Mouse (Mus musculus) heart, postnatal 25 days (tissue): ENCODE results near the gene Kifc1. TPM values are rescaled to one million over a fixed set of nuclear protein-coding genes. Genes with fewer than 3 reads are reported as not detected.

Experiments
- DNase-seq: peaks from one replicate; pipeline ENCODE4 v3.0.0; 2022; ENCODE audit warnings: low spot score
- intact Hi-C: fragments of 180-260 bp; cut with DNase I; formaldehyde crosslinking; loops from one replicate; pipeline ENCODE4 v1.15.1; 2025
- total RNA-seq, 2 experiments: library from RNA; stranded (reverse); gene quantifications; 2 replicates each; pipeline ENCODE4 v1.2.3; 2021

Gene Kifc1
- total RNA-seq, 2 experiments from 2014 or later: 1.4 to 1.8 TPM

- intact Hi-C loops: loop anchor here (2.0 kb wide), 1 partner anchor 23 kb away; no protein-coding TSS in a partner anchor
These were observed 29.2 kb upstream of the Kifc1 start for GRCm38 (mm10) chr17:33919351-33920281.

GRCm38 (mm10) chr17:33918293-33919203 is 28.1 kb upstream of the Kifc1 start:
- intact Hi-C loops: no loop called here
- DNase-seq: peak; percentile 31

More at GRCm38 (mm10) chr17:33919351-33920281, 29.2 kb upstream of the Kifc1 start:
- DNase-seq: peak; percentile 80

- intact Hi-C loops: no loop called here
- DNase-seq: no peak
These were observed 27.3 kb upstream of the Kifc1 start for GRCm38 (mm10) chr17:33917656-33918292.

GRCm38 (mm10) chr17:33916847-33917655 is 26.6 kb upstream of the Kifc1 start:
- DNase-seq: no peak

GRCm38 (mm10) chr17:33916294-33916693 is 25.8 kb upstream of the Kifc1 start:
- intact Hi-C loops: no loop called here
- DNase-seq: no peak

More at GRCm38 (mm10) chr17:33916847-33917655, 26.6 kb upstream of the Kifc1 start:
- intact Hi-C loops: no loop called here

- peak; percentile 95 for DNase-seq
- intact Hi-C loops: no loop called here
These were observed 25.3 kb upstream of the Kifc1 start, which contains the start of the genes Tapbp and Zbtb22 for GRCm38 (mm10) chr17:33915671-33916250. TSS of gene Tapbp (plus strand) at chr17:33915899. TSS of gene Zbtb22 (plus strand) at chr17:33915904.

GRCm38 (mm10) chr17:33914969-33915391 is 24.5 kb upstream of the Kifc1 start:
- intact Hi-C loops: no loop called here

GRCm38 (mm10) chr17:33913905-33914304 is 23.4 kb upstream of the Kifc1 start:
- intact Hi-C loops: no loop called here
- no peak for DNase-seq

More at GRCm38 (mm10) chr17:33914969-33915391, 24.5 kb upstream of the Kifc1 start:
- no peak for DNase-seq

- intact Hi-C loops: no loop called here
- DNase-seq: no peak
These were observed 22.8 kb upstream of the Kifc1 start for GRCm38 (mm10) chr17:33913264-33913663.

GRCm38 (mm10) chr17:33911813-33912414 is 21.5 kb upstream of the Kifc1 start:
- intact Hi-C loops: no loop called here
- no peak for DNase-seq

GRCm38 (mm10) chr17:33911052-33911812 is 20.8 kb upstream of the Kifc1 start:
- DNase-seq: no peak
- intact Hi-C loops: no loop called here

GRCm38 (mm10) chr17:33910346-33911051 is 20.0 kb upstream of the Kifc1 start:
- intact Hi-C loops: no loop called here
- DNase-seq: no peak

- peak; percentile 35 for DNase-seq
- intact Hi-C loops: no loop called here
These were observed 19.4 kb upstream of the Kifc1 start for GRCm38 (mm10) chr17:33909869-33910250.

GRCm38 (mm10) chr17:33909077-33909868 is 18.8 kb upstream of the Kifc1 start, which contains the start of gene Daxx:
TSS of gene Daxx (plus strand) at chr17:33909414.
- intact Hi-C loops: no loop called here
- peak; percentile 98 for DNase-seq

GRCm38 (mm10) chr17:33908331-33909076 is 18.0 kb upstream of the Kifc1 start:
- intact Hi-C loops: no loop called here
- no peak for DNase-seq
